ENCODE assay signal across 25 mouse cellular contexts in the genomic region with DNA sequence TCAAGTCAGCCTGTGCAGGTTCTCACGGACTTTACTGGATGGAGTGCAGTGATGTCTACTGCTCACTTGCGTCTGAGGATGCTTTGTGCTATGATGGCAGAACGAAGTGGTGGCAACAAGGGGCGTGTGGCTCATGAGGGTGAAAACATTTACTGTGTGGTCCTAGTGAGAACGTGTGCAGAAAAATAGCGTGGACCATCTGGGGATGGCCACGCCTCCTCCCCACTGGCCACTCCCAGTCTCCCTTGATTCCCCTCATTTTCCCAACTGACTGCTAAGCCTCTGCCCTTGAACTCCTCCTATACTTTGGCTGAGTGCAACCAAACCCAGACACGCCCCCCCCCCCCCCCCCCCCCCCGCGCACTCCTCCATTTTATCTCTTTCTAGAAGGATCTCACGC. TPM values are rescaled to one million over a fixed set of nuclear protein-coding genes. Genes with fewer than 3 reads are reported as not detected.
A peak's percentile ranks its signal among the peaks of the same experiment; 100 is the strongest.
DNase-seq lines count a peak whose midpoint lies in the region; ATAC-seq and TF ChIP-seq lines count a peak whose summit lies in the region.
"Had no signal": no experiment of that assay in that cellular context is flagged by ENCODE, and none has a peak within 500 bp of the region (broad histone marks: within the 10 kb centered on the region; RNA-seq: fewer than 3 reads in every experiment).

No protein-coding gene starts in this region.

- no peak for TF ChIP-seq CTCF in forebrain, postnatal 0 days (IDR thresholded peaks at IDR 0.05; ENCODE audit: low read depth)
- no peak for TF ChIP-seq CTCF in midbrain, postnatal 0 days (IDR thresholded peaks at IDR 0.05)

- no peak overlapping the region; the same call in 1 of the 2 replicates for H3K4me2 ChIP-seq in forebrain, postnatal 0 days (ENCODE audit: low read depth)
- H3K4me2 ChIP-seq in midbrain, postnatal 0 days (ENCODE audit: low read depth, low read length, poor library complexity, severe bottlenecking): no peak overlapping the region
- H3K4me2 ChIP-seq in forebrain, embryonic 15.5 days (replicated peaks): no peak overlapping the region
- no peak overlapping the region for H3K4me2 ChIP-seq in hindbrain, embryonic 16.5 days (ENCODE audit: low read length)
- H3K4me2 ChIP-seq: lung, embryonic 15.5 days had no signal

- H3K36me3 ChIP-seq in forebrain, embryonic 10.5 days (replicated peaks): no peaks in the 10 kb centered on the region
- H3K36me3 ChIP-seq in forebrain, postnatal 0 days (ENCODE audit: insufficient read depth): no peaks in the 10 kb centered on the region
- H3K36me3 ChIP-seq in midbrain, embryonic 10.5 days: no peaks in the 10 kb centered on the region
- H3K36me3 ChIP-seq in midbrain, postnatal 0 days (ENCODE audit: insufficient read depth, low read length): no peaks in the 10 kb centered on the region
- no peaks in the 10 kb centered on the region for H3K36me3 ChIP-seq in forebrain, embryonic 15.5 days
- H3K36me3 ChIP-seq in hindbrain, embryonic 16.5 days (ENCODE audit: control insufficient read depth, insufficient read depth, low read length): no peaks in the 10 kb centered on the region
- H3K36me3 ChIP-seq: lung, embryonic 15.5 days had no signal

- H3K9ac ChIP-seq in forebrain, postnatal 0 days: no peak overlapping the region
- H3K9ac ChIP-seq in midbrain, postnatal 0 days (replicated peaks; ENCODE audit: low read length, poor library complexity, severe bottlenecking): no peak overlapping the region
- no peak overlapping the region for H3K9ac ChIP-seq in forebrain, embryonic 15.5 days (replicated peaks)
- H3K9ac ChIP-seq in hindbrain, embryonic 16.5 days (ENCODE audit: low read depth, low read length): no peak overlapping the region
- H3K9ac ChIP-seq: liver, embryonic 14.5 days; lung, embryonic 15.5 days had no signal

- no peaks in the 10 kb centered on the region; the same call in 1 of the 2 replicates for H3K27me3 ChIP-seq in forebrain, embryonic 10.5 days (ENCODE audit: poor library complexity, severe bottlenecking)
- no peaks in the 10 kb centered on the region for H3K27me3 ChIP-seq in forebrain, postnatal 0 days (ENCODE audit: insufficient read depth, low read length)
- no peaks in the 10 kb centered on the region for H3K27me3 ChIP-seq in midbrain, embryonic 10.5 days (ENCODE audit: low read depth, poor library complexity, severe bottlenecking)
- H3K27me3 ChIP-seq in midbrain, postnatal 0 days (ENCODE audit: insufficient read depth, low read length): no peaks in the 10 kb centered on the region
- H3K27me3 ChIP-seq in forebrain, embryonic 15.5 days: no peaks in the 10 kb centered on the region
- H3K27me3 ChIP-seq in hindbrain, embryonic 16.5 days (replicated peaks; ENCODE audit: control insufficient read depth, insufficient read depth, low read length): no peaks in the 10 kb centered on the region
- H3K27me3 ChIP-seq: lung, embryonic 15.5 days had no signal

- no peak for ATAC-seq in forebrain, postnatal 0 days
- ATAC-seq in midbrain, postnatal 0 days (ENCODE audit: low FRiP score): no peak
- peak; percentile 35; the same call in 1 of the 2 replicates for ATAC-seq in forebrain, embryonic 15.5 days (replicated peaks)
- ATAC-seq in hindbrain, embryonic 16.5 days: peak; percentile 30; the same call in 1 of the 2 replicates
- ATAC-seq: inflammation-experienced regulatory T-cells, adult 6 months had no signal

- WGBS in forebrain, embryonic 10.5 days: 79% methylated on average over 9 of the region's 11 CpGs
- WGBS in forebrain, postnatal 0 days: 62% methylated on average over 10 of the region's 11 CpGs
- WGBS in midbrain, embryonic 10.5 days: 75% methylated on average over 10 of the region's 11 CpGs
- WGBS in midbrain, postnatal 0 days: 73% methylated on average over 9 of the region's 11 CpGs
- WGBS in forebrain, embryonic 15.5 days: 64% methylated on average over 9 of the region's 11 CpGs
- 70% methylated on average over 8 of the region's 11 CpGs for WGBS in hindbrain, embryonic 16.5 days

- no peaks in the 10 kb centered on the region for H3K9me3 ChIP-seq in forebrain, embryonic 10.5 days
- H3K9me3 ChIP-seq in forebrain, postnatal 0 days (ENCODE audit: low read length): no peaks in the 10 kb centered on the region
- H3K9me3 ChIP-seq in midbrain, embryonic 10.5 days (replicated peaks): no peaks in the 10 kb centered on the region
- no peaks in the 10 kb centered on the region for H3K9me3 ChIP-seq in midbrain, postnatal 0 days (ENCODE audit: low read length)
- no peaks in the 10 kb centered on the region for H3K9me3 ChIP-seq in forebrain, embryonic 15.5 days
- no peaks in the 10 kb centered on the region for H3K9me3 ChIP-seq in hindbrain, embryonic 16.5 days (ENCODE audit: control insufficient read depth, low read length)
- H3K9me3 ChIP-seq: lung, embryonic 15.5 days had no signal

- H3K27ac ChIP-seq in forebrain, embryonic 10.5 days: peak overlapping the region; percentile 76
- no peak overlapping the region for H3K27ac ChIP-seq in forebrain, postnatal 0 days (ENCODE audit: low read depth, low read length)
- peak overlapping the region; percentile 6 for H3K27ac ChIP-seq in midbrain, embryonic 10.5 days (replicated peaks)
- H3K27ac ChIP-seq in midbrain, postnatal 0 days (ENCODE audit: low read depth, low read length): no peak overlapping the region
- H3K27ac ChIP-seq in forebrain, embryonic 15.5 days (replicated peaks): no peak overlapping the region
- no peak overlapping the region for H3K27ac ChIP-seq in hindbrain, embryonic 16.5 days (ENCODE audit: low read depth, low read length)
- H3K27ac ChIP-seq: left cerebral cortex, adult 2 months; liver, embryonic 14.5 days; lung, embryonic 15.5 days had no signal

- no peak overlapping the region for H3K4me3 ChIP-seq in forebrain, embryonic 10.5 days
- no peak overlapping the region for H3K4me3 ChIP-seq in forebrain, postnatal 0 days (ENCODE audit: low read depth, low read length)
- H3K4me3 ChIP-seq in midbrain, embryonic 10.5 days: no peak overlapping the region
- no peak overlapping the region for H3K4me3 ChIP-seq in midbrain, postnatal 0 days (ENCODE audit: low read depth, low read length)
- H3K4me3 ChIP-seq in forebrain, embryonic 15.5 days: no peak overlapping the region
- H3K4me3 ChIP-seq in hindbrain, embryonic 16.5 days (ENCODE audit: low read length): no peak overlapping the region
- H3K4me3 ChIP-seq: left cerebral cortex, adult 2 months; lung, embryonic 15.5 days had no signal

- H3K4me1 ChIP-seq in forebrain, embryonic 10.5 days: peaks cover 15% of the 10 kb centered on the region
- H3K4me1 ChIP-seq in forebrain, postnatal 0 days (ENCODE audit: insufficient read depth): no peaks in the 10 kb centered on the region
- peaks cover 17% of the 10 kb centered on the region for H3K4me1 ChIP-seq in midbrain, embryonic 10.5 days
- H3K4me1 ChIP-seq in midbrain, postnatal 0 days (ENCODE audit: insufficient read depth, low read length): no peaks in the 10 kb centered on the region
- peaks cover 5% of the 10 kb centered on the region; the same call in 1 of the 2 replicates for H3K4me1 ChIP-seq in forebrain, embryonic 15.5 days
- H3K4me1 ChIP-seq in hindbrain, embryonic 16.5 days (ENCODE audit: control insufficient read depth, insufficient read depth, low read depth, low read length): peaks cover 4% of the 10 kb centered on the region; the same call in 1 of the 2 replicates
- H3K4me1 ChIP-seq: lung, embryonic 15.5 days had no signal

- no peak for DNase-seq in forebrain, embryonic 10.5 days (ENCODE audit: extremely low spot score, low spot score)
- no peak for DNase-seq in forebrain, postnatal 0 days
- DNase-seq in midbrain, embryonic 10.5 days (ENCODE audit: low spot score): no peak
- DNase-seq in midbrain, postnatal 0 days (ENCODE audit: low spot score): no peak
- no peak for DNase-seq in Muller cell, postnatal 12 days (ENCODE audit: inconsistent ontology term)
- DNase-seq: adrenal gland, postnatal 25 days; cerebellum, adult 8-10 months; gastrocnemius, postnatal 25 days; heart, adult 18-20 months; heart, postnatal 36 days; kidney, adult 18-20 months; lung, postnatal 4 days; right cerebral cortex, postnatal 4 days; thymus, adult 18-20 months; thymus, postnatal 36 days had no signal

RNA-seq across cellular contexts. Expression of gene Slc34a2, which starts 40.8 kb away (rescaled TPM):
- polyA plus RNA-seq in forebrain, embryonic 10.5 days (2016; fragmentation: Nextera tagmentation; extraction: Ambion mirVana): not detected in 2 replicates
- total RNA-seq in forebrain, postnatal 0 days (2014; rRNA removed): 0.10 and 0.15 TPM in 2 replicates
- 0.06 TPM in 1 of 2 replicates, not detected in the other for polyA plus RNA-seq in forebrain, postnatal 0 days (2015; fragmentation: Nextera tagmentation; extraction: Ambion mirVana)
- polyA plus RNA-seq in midbrain, embryonic 10.5 days (2016; fragmentation: Nextera tagmentation; extraction: Ambion mirVana): not detected in 2 replicates
- 0.47 and 0.77 TPM in 2 replicates for total RNA-seq in midbrain, postnatal 0 days (2014; rRNA removed)
- polyA plus RNA-seq in midbrain, postnatal 0 days (2015; fragmentation: Nextera tagmentation; extraction: Ambion mirVana): 0.15 and 0.36 TPM in 2 replicates
- polyA plus RNA-seq in forebrain, embryonic 15.5 days (2015; fragmentation: Nextera tagmentation; extraction: Ambion mirVana): not detected in 2 replicates
- 0.06 and 0.37 TPM in 2 replicates for polyA plus RNA-seq in hindbrain, embryonic 16.5 days (2015; fragmentation: Nextera tagmentation; extraction: Ambion mirVana)
- total RNA-seq: adrenal gland, postnatal 25 days; gastrocnemius, postnatal 25 days; left cerebral cortex, adult 2 months; left cerebral cortex, postnatal 36 days; megakaryocyte-erythroid progenitor cell, adult 5-6 weeks had no signal
- polyA plus RNA-seq: heart, embryonic 14.5 days; inflammation-experienced regulatory T-cells, adult 6 months; neural tube, embryonic 14.5 days had no signal

Comparison
In these comparisons a context has a peak if more than half of its experiments do, and no peak if none do; other contexts are left out.
1. H3K27ac ChIP-seq: peak in forebrain, embryonic 10.5 days (single experiment) and midbrain, embryonic 10.5 days (single experiment); none in forebrain, postnatal 0 days (single experiment), midbrain, postnatal 0 days (single experiment), forebrain, embryonic 15.5 days (single experiment) and hindbrain, embryonic 16.5 days (single experiment).
2. ATAC-seq: peak in forebrain, embryonic 15.5 days (single experiment) and hindbrain, embryonic 16.5 days (single experiment); none in forebrain, postnatal 0 days (single experiment) and midbrain, postnatal 0 days (single experiment).